Mouse (Mus musculus): ENCODE measurements around the gene Ace2.

- no peak for TF ChIP-seq CTCF (IDR thresholded peaks at IDR 0.05; ENCODE audit: control insufficient read depth, insufficient read depth, insufficient read length)
- TF ChIP-seq MYOG (IDR thresholded peaks at IDR 0.05; ENCODE audit: control insufficient read depth, extremely low read depth, insufficient read length), result no peak
- TF ChIP-seq MAX (IDR thresholded peaks at IDR 0.05), result no peak
- TF ChIP-seq USF1 (IDR thresholded peaks at IDR 0.05; ENCODE audit: low read depth), result no peak
- TF ChIP-seq MYOD1 (IDR thresholded peaks at IDR 0.05; ENCODE audit: control insufficient read depth, insufficient read length, low read depth), result no peak
- no peak for TF ChIP-seq CEBPB (IDR thresholded peaks at IDR 0.05; ENCODE audit: low read depth)
Measured at GRCm38 (mm10) chrX:164197679-164198078, 58.5 kb downstream of the Ace2 start.
